Mouse (Mus musculus) ES-CJ7 (cell line): ENCODE results near the gene Olfr1115.
"Not testable (repeated sequence)": the region's sequence is repeated elsewhere in the genome, so short reads cannot be mapped to it uniquely, and the experiment has no call there.

Source experiments
- DNase-seq: peaks from one replicate; pipeline ENCODE4 v3.0.0; 2011; ENCODE audit warnings: low read depth, low spot score

The Olfr1115 gene

GRCm38 (mm10) chr2:87247713-87248112 is at the start of gene Olfr1115:
Gene Olfr1115, plus strand, starts transcription at chr2:87248013.
- DNase-seq: no peak

GRCm38 (mm10) chr2:87208670-87209069 is 39.1 kb upstream of the Olfr1115 start, which contains the start of gene Olfr1113:
Gene Olfr1113, plus strand, starts transcription at chr2:87208970.
- no peak for DNase-seq

GRCm38 (mm10) chr2:87267234-87267633 is 19.4 kb downstream of the Olfr1115 start, which contains the start of gene Olfr1116:
Gene Olfr1116, plus strand, starts transcription at chr2:87267534.
- DNase-seq: no peak

DNA sequence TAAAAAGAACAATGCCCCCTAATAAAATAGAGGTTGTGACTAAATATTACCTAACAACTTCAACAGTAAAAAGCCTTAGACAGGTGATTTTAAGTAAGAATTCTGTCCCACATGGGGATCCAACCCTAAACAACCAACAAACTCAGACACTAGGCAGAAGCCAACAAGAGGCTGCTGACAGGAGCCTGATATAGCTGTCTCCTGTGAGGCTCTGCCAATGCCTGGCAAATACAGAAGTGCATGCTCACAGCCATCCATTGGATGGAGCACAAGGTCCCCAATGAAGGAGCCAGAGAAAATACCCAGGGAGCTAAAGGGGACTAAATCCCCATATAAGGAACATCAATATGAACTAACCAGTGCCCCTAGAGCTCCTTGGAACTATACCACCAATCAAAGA is 46.2 kb downstream of the Olfr1115 start:
- not testable (repeated sequence) for DNase-seq
